Mouse (Mus musculus) layer of hippocampus, adult 8-10 months (tissue): ENCODE data around the gene Pycr2. TPM values are rescaled to one million over a fixed set of nuclear protein-coding genes. Genes with fewer than 3 reads are reported as not detected.

ENCODE experiments used
- DNase-seq, 2 experiments: peaks; one replicate each; pipeline ENCODE4 v3.0.0; 2022; ENCODE audit warnings: low spot score in 2 of 2
- total RNA-seq, 4 experiments: library from RNA; stranded (reverse); gene quantifications; 2 replicates each; pipeline ENCODE4 v1.2.4; 2022

Pycr2 gene
- total RNA-seq, 4 experiments from 2014 or later = 36.2 to 39.7 (median 39.3) TPM

GRCm38 (mm10) chr1:180940776-180941460, 36.8 kb downstream of the Pycr2 start:
- no peak for DNase-seq

- DNase-seq = no peak
Observed at GRCm38 (mm10) chr1:180941726-180942125, 37.6 kb downstream of the Pycr2 start.

- DNase-seq = no peak
Observed at GRCm38 (mm10) chr1:180942166-180943031, 38.3 kb downstream of the Pycr2 start, which contains the start of gene Tmem63a. TSS of gene Tmem63a (plus strand) at chr1:180942344.

- DNase-seq = no peak
Observed at GRCm38 (mm10) chr1:180943032-180943644, 39.0 kb downstream of the Pycr2 start.

- no peak for DNase-seq
Observed at GRCm38 (mm10) chr1:180943896-180944295, 39.8 kb downstream of the Pycr2 start.

- DNase-seq = no peak
Observed at GRCm38 (mm10) chr1:180944553-180944952, 40.5 kb downstream of the Pycr2 start.

GRCm38 (mm10) chr1:180945001-180945980, 41.2 kb downstream of the Pycr2 start:
- peak; percentile 45 to 48 for DNase-seq

- no peak for DNase-seq
Observed at GRCm38 (mm10) chr1:180946448-180946847, 42.4 kb downstream of the Pycr2 start.

- no peak for DNase-seq
Observed at GRCm38 (mm10) chr1:180952085-180952746, 48.1 kb downstream of the Pycr2 start.

GRCm38 (mm10) chr1:180952808-180953207, 48.7 kb downstream of the Pycr2 start:
- DNase-seq = no peak

- DNase-seq = no peak
Observed at GRCm38 (mm10) chr1:180956401-180956800, 52.3 kb downstream of the Pycr2 start.

- DNase-seq = no peak
Observed at GRCm38 (mm10) chr1:180956973-180957381, 52.9 kb downstream of the Pycr2 start.

Other genes with a start within 250 kb of the Pycr2 start
- gene Mixl1, start 207.3 kb upstream of the Pycr2 start, total RNA-seq = not detected
- gene Acbd3, start 178.2 kb upstream of the Pycr2 start, total RNA-seq = 10 to 100 TPM; 32.5 to 36.3 (median 34.8) TPM
- gene H3f3a, start 90.3 kb upstream of the Pycr2 start, total RNA-seq = 100 to 1,000 TPM; 296 to 316 (median 303) TPM
- 10 to 100 TPM; 22.3 to 24.9 (median 22.6) TPM for gene Sde2, start 53.2 kb upstream of the Pycr2 start, total RNA-seq
- gene Lefty2, start 11.2 kb upstream of the Pycr2 start, total RNA-seq = 1 to 10 TPM in 2 of 4 experiments, under 1 TPM in 2; 0.68 to 3.4 (median 1.7) TPM
- 1 to 10 TPM; 6.6 to 8.4 (median 7.8) TPM for gene Lefty1, start 30.7 kb downstream of the Pycr2 start, total RNA-seq
- 10 to 100 TPM; 25.6 to 39.3 (median 29.1) TPM for gene Tmem63a, start 38.1 kb downstream of the Pycr2 start, total RNA-seq
- 10 to 100 TPM; 31.7 to 53.2 (median 43.4) TPM for gene Ephx1, start 116.6 kb downstream of the Pycr2 start, total RNA-seq
- gene 9130409I23Rik, start 146.9 kb downstream of the Pycr2 start, total RNA-seq = under 1 TPM in 1 of 4 experiments, not detected in 3; 0.16 TPM
- gene Nvl, start 239.9 kb downstream of the Pycr2 start, total RNA-seq = 10 to 100 TPM; 31.7 to 44.4 (median 37.4) TPM
- 10 to 100 TPM; 27.8 to 32.6 (median 29.1) TPM for gene Cnih4, start 240.4 kb downstream of the Pycr2 start, total RNA-seq